Comparison of ENCODE assay signal across 8 mouse cellular contexts in genomic region chr8:126536928-126537618, GRCm38 (mm10). TPM values are rescaled to one million over a fixed set of nuclear protein-coding genes. Genes with fewer than 3 reads are reported as not detected.
DNase-seq lines count a peak whose midpoint lies in the region; ATAC-seq and TF ChIP-seq lines count a peak whose summit lies in the region.

No protein-coding gene starts in this region.

- H3K9me3 ChIP-seq in liver, embryonic 12.5 days (replicated peaks), result no peaks in the 10 kb centered on the region
- no peaks in the 10 kb centered on the region for H3K9me3 ChIP-seq in forebrain, embryonic 10.5 days
- no peaks in the 10 kb centered on the region for H3K9me3 ChIP-seq in heart, embryonic 14.5 days (ENCODE audit: control insufficient read depth, low read length)
- H3K9me3 ChIP-seq in limb, embryonic 15.5 days, result no peaks in the 10 kb centered on the region

- H3K9ac ChIP-seq in liver, embryonic 12.5 days, result no peak overlapping the region
- H3K9ac ChIP-seq in heart, embryonic 14.5 days (ENCODE audit: low read length), result peak overlapping the region; percentile 68
- no peak overlapping the region for H3K9ac ChIP-seq in limb, embryonic 15.5 days

- H3K36me3 ChIP-seq in liver, embryonic 12.5 days, result no peaks in the 10 kb centered on the region
- no peaks in the 10 kb centered on the region for H3K36me3 ChIP-seq in forebrain, embryonic 10.5 days (replicated peaks)
- H3K36me3 ChIP-seq in heart, embryonic 14.5 days (ENCODE audit: control insufficient read depth, insufficient read depth, low read length), result no peaks in the 10 kb centered on the region
- H3K36me3 ChIP-seq in limb, embryonic 15.5 days, result no peaks in the 10 kb centered on the region

- H3K4me2 ChIP-seq in liver, embryonic 12.5 days, result no peak overlapping the region
- peak overlapping the region; percentile 57 for H3K4me2 ChIP-seq in heart, embryonic 14.5 days (ENCODE audit: low read length)
- no peak overlapping the region for H3K4me2 ChIP-seq in limb, embryonic 15.5 days

- H3K27me3 ChIP-seq in liver, embryonic 12.5 days (replicated peaks), result 0 out of 2 replicates have a peak, but pooled peaks cover 4% of the 10 kb centered on the region
- no peaks in the 10 kb centered on the region for H3K27me3 ChIP-seq in forebrain, embryonic 10.5 days (ENCODE audit: poor library complexity, severe bottlenecking)
- H3K27me3 ChIP-seq in heart, embryonic 14.5 days (ENCODE audit: control insufficient read depth, insufficient read depth, low read length), result no peaks in the 10 kb centered on the region
- H3K27me3 ChIP-seq in limb, embryonic 15.5 days, result no peaks in the 10 kb centered on the region

- no peak for TF ChIP-seq POLR2A in olfactory bulb, adult 2 months (IDR thresholded peaks at IDR 0.05; ENCODE audit: insufficient read depth, low read depth, low read length)

- H3K4me3 ChIP-seq in liver, embryonic 12.5 days, result no peak overlapping the region
- H3K4me3 ChIP-seq in forebrain, embryonic 10.5 days, result no peak overlapping the region
- H3K4me3 ChIP-seq in heart, embryonic 14.5 days (ENCODE audit: control insufficient read depth in 1 of 2, insufficient read depth in 1 of 2, low read depth in 1 of 2, low read length in 2 of 2), result 0 out of 4 replicates have a peak overlapping the region, but pooled peaks have one; percentile 3 to 11
- no peak overlapping the region for H3K4me3 ChIP-seq in limb, embryonic 15.5 days
- no peak overlapping the region for H3K4me3 ChIP-seq in olfactory bulb, adult 2 months (ENCODE audit: insufficient read depth, low read depth, low read length)

- ATAC-seq in liver, embryonic 12.5 days, result no peak
- peak; percentile 51 for ATAC-seq in heart, embryonic 14.5 days (ENCODE audit: insufficient number of reproducible peaks, insufficient read depth, low FRiP score, low read depth)
- peak; percentile 72 for ATAC-seq in limb, embryonic 15.5 days (ENCODE audit: insufficient number of reproducible peaks, low FRiP score, low TSS enrichment, low read depth)
- no peak for ATAC-seq in erythroid progenitor cell, adult 5-6 weeks (replicated peaks; ENCODE audit: low FRiP score, poor library complexity, severe bottlenecking)

- TF ChIP-seq CTCF in olfactory bulb, adult 2 months (IDR thresholded peaks at IDR 0.05; ENCODE audit: insufficient read depth, low read depth, low read length), result no peak

- no peak overlapping the region for H3K27ac ChIP-seq in liver, embryonic 12.5 days
- peak overlapping the region; percentile 83 for H3K27ac ChIP-seq in forebrain, embryonic 10.5 days
- H3K27ac ChIP-seq in heart, embryonic 14.5 days (replicated peaks in 1 of 2; ENCODE audit: control insufficient read depth in 1 of 2, insufficient read depth in 1 of 2, low read depth in 2 of 2, low read length in 2 of 2), result peak overlapping the region; percentile 99
- H3K27ac ChIP-seq in limb, embryonic 15.5 days, result peak overlapping the region; percentile 88
- H3K27ac ChIP-seq in olfactory bulb, adult 2 months (ENCODE audit: insufficient read depth, low read depth, low read length), result peak overlapping the region; percentile 99

- 34% methylated on average over 6 of the region's 6 CpGs for WGBS in liver, embryonic 12.5 days (ENCODE audit: insufficient replicate concordance)
- WGBS in forebrain, embryonic 10.5 days, result 38% methylated on average over 6 of the region's 6 CpGs
- 1% methylated on average over 6 of the region's 6 CpGs for WGBS in heart, embryonic 14.5 days
- 10% methylated on average over 6 of the region's 6 CpGs for WGBS in limb, embryonic 15.5 days
- 4% methylated on average over 6 of the region's 6 CpGs for WGBS in olfactory bulb, adult 2 months

- peaks cover 22% of the 10 kb centered on the region for H3K4me1 ChIP-seq in liver, embryonic 12.5 days
- peaks cover 63% of the 10 kb centered on the region for H3K4me1 ChIP-seq in forebrain, embryonic 10.5 days
- peaks cover 43 to 58% of the 10 kb centered on the region in 2 experiments for H3K4me1 ChIP-seq in heart, embryonic 14.5 days (ENCODE audit: control insufficient read depth in 2 of 2, insufficient read depth in 2 of 2, low read length in 2 of 2)
- peaks cover 45% of the 10 kb centered on the region for H3K4me1 ChIP-seq in limb, embryonic 15.5 days
- peaks cover 39% of the 10 kb centered on the region for H3K4me1 ChIP-seq in olfactory bulb, adult 2 months (ENCODE audit: control insufficient read depth, insufficient read depth, low read length)

- peak; percentile 53 for DNase-seq in liver
- peak; percentile 39 for DNase-seq in forebrain, embryonic 10.5 days (ENCODE audit: extremely low spot score, low spot score)
- DNase-seq in kidney, postnatal 10 days, result peak; percentile 85

RNA-seq across cellular contexts. Expression of gene Irf2bp2, which starts 56.7 kb away (rescaled TPM):
- polyA plus RNA-seq in liver, embryonic 12.5 days (2016; fragmentation: Nextera tagmentation; extraction: Ambion mirVana), result 5.5 and 5.6 TPM in 2 replicates
- polyA plus RNA-seq in forebrain, embryonic 10.5 days (2016; fragmentation: Nextera tagmentation; extraction: Ambion mirVana), result 3.0 and 3.4 TPM in 2 replicates
- 8.1 and 9.1 TPM in 2 replicates for polyA plus RNA-seq in heart, embryonic 14.5 days (2014; fragmentation: Nextera tagmentation; extraction: Ambion mirVana)
- polyA plus RNA-seq in limb, embryonic 15.5 days (2015; fragmentation: Nextera tagmentation; extraction: Ambion mirVana), result 11.0 and 12.8 TPM in 2 replicates
- not detected in 2 replicates for polyA plus RNA-seq in olfactory bulb, adult 2 months (2012; ENCODE audit: insufficient read depth, insufficient read length, low replicate concordance, missing spikeins)
- 19.8 and 24.7 TPM in 2 replicates for total RNA-seq in erythroid progenitor cell, adult 5-6 weeks (2015; ENCODE audit: low replicate concordance)
- total RNA-seq in erythroid progenitor cell, adult 5-6 weeks (2017; ENCODE audit: low replicate concordance), result 8.8 and 18.0 TPM in 2 replicates

Comparison
In these comparisons a context has a peak if more than half of its experiments do, and no peak if none do; other contexts are left out.
1. ATAC-seq: peak in heart, embryonic 14.5 days (single experiment) and limb, embryonic 15.5 days (single experiment); none in liver, embryonic 12.5 days (single experiment) and erythroid progenitor cell, adult 5-6 weeks (single experiment).
2. H3K4me3 ChIP-seq: peak in heart, embryonic 14.5 days (2 of 2); none in liver, embryonic 12.5 days (single experiment), forebrain, embryonic 10.5 days (single experiment), limb, embryonic 15.5 days (single experiment) and olfactory bulb, adult 2 months (single experiment).
3. Peak in every context shown above with its lines, with median percentiles within 50 percentile points of each other: DNase-seq.